Mouse (Mus musculus) spleen, postnatal 4 days (tissue): ENCODE measurements around the gene Ces3a.
"Not testable (repeated sequence)": the region's sequence is repeated elsewhere in the genome, so short reads cannot be mapped to it uniquely, and the experiment has no call there.

Source experiments
- DNase-seq, 2 experiments: peaks; one replicate each; pipeline ENCODE4 v3.0.0; 2022; ENCODE audit warnings: low spot score in 2 of 2

The Ces3a gene

DNA sequence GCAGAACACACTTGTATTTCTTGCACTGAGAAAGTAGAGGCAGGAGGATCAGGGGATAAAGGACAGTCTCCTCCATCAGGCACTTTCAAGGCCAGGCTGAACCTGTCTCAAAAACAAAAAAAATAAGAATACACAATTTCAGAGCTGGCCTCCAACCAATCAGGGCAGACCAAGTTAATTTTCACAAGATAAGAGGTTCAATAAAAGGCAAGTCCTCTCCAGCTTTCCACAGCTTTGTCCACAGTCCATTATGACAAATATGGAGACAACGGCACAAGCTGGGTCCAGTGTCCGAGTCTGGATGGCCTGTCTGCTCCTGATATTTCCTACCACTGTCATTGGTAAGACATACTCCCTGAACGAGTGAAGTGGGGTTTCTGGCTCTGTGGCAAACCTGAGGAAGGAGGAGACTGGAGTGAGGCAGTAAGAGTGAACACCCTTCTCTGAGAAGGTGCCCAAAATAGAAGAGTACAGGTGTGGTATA lies at the start of gene Ces3a:
TSS of gene Ces3a (plus strand) at position 231 of the 484 bp plus-strand sequence.
- DNase-seq: no peak

DNA sequence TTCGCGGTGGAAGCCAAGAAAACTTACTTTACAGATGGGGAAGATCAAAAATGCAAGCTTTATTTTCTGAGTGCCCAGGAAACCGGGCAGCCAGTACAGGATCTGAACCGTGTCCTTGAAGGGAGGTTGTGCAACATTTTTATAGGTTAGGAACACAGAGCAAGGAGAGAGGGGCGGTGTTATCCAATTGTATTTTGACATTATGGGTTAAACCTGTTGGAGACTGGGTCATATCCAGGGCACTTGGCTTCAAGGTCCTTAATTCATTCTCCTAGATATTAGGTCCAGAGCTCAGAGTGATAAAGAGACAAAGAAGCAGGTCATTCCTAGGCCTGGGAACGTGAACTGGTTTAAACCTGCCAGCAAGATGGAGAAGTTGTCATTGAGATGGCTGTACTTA lies 49.2 kb upstream of the Ces3a start:
- no peak for DNase-seq

DNA sequence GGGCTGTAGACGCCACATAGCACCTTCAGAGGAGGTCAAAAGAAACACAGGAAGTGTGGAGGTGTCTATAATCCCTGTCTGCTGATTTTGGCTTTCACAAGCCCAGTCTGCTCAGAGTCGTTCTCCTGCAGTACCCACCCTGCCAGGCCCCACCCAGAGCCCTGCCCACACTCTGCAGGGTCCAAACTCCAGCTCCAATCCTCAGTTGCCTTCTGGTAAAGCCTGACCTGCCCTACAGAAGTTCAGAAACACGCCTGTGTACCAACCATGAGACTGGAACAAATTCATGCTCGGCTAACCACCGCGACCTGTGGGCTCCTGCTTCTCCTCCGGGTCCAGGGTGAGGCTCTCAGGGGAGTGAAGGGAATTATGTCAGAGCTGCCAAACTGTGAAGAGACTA lies 47.8 kb upstream of the Ces3a start, which contains the start of gene Ces2h:
TSS of gene Ces2h (plus strand) at position 268 of the 400 bp plus-strand sequence.
- DNase-seq: no peak

DNA sequence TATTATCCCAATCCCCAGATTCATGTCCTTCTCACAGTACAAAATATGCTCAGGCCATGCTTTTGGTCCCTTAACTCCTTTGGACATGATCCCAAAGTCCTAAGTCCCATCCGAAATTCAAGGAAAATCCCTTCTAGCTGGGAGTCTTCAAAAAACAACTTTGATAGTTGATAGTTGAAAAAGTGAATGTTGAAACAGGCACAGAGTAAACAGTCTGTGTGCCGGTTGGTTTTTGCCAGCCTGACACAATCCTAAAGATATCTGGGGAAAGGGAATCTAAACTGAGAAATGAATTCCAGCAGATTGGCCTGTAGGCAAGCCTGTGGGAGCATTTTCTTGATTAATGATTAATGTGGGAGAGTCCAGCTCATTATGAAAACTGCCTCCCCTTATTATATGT lies 38.4 kb upstream of the Ces3a start:
- DNase-seq: no peak

DNA sequence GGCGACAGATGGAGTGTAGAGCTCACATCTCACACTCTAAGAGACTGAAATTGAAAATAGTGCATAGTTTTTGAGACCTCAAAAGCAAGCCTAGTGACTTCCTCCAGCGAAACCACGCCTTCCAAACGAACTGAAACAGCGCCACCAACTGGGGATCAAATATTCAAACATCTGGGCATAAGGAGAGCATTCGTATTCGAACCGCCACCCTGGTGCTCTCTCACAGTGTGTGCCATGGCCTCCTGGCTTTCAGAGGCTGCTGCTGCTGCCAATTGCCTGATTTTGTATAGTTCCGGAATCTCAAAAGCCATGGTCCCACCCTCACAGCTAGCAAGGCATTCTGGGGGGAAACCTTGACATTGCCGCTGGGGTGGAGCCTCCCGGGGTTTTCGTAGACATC lies 37.3 kb upstream of the Ces3a start:
- DNase-seq: no peak

DNA sequence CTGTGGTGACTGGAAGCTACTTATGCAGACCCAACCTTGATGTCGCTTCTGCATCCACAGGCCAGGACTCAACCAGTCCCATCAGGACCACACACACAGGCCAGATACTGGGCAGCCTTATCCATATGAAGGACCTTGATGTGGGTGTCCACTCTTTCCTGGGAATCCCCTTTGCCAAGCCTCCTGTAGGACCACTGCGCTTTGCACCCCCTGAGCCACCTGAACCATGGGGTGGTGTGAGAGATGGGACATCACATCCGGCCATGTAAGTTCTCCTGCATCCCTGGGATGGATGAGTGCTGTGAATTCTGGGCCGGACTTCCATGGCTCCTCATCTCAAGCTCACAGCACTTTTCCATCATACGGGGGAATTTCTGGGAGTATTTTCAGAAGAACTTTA lies 34.0 kb upstream of the Ces3a start:
- DNase-seq: no peak

DNA sequence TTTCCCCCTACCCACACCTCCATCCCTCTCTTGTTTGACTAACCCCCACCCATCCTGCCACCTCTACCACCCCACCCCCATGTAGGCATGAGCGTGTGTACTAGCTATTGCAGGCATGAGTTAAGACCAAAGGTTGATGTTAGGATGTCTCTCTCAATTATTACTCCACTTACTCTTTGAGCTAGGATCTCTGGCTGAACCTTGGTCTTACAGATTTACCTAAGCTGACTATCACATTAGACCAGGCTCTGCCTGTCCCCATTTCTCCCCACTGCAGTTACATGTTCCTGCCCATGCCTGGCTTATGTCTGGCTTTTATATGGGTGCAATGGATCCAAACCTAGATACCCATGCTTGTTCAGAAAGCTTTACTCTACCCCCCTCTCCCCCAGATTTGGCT lies 26.4 kb upstream of the Ces3a start:
- no peak for DNase-seq

DNA sequence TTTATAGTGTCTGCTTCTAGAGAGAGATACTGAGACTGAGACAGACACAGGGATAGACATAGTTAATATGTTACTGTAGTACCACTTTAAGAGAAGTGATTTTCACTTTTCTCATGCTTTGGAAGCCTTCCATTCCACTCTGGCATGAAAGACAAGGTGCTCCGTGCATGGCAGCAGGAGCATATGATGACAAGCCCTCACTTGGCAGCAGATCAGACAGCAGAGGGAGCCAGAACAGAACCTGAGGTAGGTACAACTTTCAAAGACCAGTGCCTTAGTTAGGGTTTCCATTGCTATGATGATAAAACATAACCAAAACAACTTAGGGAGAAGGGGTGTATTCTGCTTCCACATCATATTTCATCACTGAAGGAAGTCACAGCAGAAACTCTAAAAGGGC lies 25.3 kb upstream of the Ces3a start:
- DNase-seq: no peak

DNA sequence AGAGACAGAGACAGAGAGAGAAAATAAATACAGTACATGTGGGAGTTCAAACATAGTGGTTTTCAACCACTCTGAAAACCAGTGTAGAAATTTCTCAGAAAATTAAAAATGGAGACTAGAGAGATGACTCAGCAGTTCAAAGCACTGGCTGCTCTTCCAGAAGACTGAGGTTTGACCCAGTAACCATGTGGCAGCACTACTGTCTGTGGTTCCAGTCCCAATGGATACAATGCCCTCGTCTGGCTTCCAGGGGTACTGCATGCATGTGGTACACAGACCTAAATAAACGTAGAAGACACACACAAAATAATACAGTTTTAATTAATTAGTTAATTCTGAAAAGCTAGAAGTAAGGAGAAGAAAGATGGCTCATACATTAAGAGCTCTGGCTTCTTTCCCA lies 23.4 kb upstream of the Ces3a start:
- no peak for DNase-seq

DNA sequence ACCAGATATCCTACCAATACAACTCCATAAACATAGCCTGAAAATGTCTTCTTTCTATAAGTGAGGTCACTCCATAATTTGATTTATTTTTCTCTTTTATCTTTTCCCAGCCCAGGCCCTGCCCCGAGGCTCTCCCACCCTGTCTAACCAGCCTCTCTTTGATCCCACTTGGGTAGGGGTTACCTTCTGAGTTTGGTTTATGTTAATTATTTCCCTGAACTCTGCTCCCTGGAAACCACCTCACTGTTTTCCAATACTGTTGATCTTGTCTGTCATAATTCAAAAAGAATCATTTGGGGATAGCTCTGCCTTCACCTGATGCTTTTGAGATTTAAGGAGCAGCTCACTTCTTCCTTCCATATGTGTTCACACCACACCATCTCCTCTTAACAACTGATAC lies 4.9 kb upstream of the Ces3a start:
- no peak for DNase-seq

DNA sequence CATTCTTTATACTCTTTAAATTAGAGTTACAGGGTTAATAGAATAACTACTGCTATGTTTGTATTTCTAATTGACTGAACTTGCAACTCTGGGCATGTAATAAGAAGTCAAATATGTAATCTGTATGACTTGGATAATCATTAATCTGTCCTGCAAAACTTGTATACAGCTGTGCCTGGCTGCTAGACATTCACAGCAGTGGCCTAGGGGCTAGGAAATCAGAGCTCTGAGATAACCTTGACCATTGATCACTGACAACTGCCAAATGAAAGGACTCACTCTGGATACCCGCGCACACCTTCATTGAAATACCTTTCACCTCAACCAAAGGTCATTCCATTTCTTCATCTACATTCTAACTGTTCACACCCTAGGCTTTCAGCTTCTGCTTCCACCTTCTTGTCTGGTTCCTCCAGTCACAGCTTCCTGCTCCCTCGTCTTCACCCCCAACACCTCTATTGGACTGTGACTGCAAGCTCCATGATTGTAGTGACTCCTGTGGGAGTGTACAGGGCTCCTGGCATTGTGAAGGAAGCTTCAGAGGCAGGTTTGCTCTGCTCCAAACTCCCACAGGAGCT lies 2.5 kb upstream of the Ces3a start:
- no peak for DNase-seq

DNA sequence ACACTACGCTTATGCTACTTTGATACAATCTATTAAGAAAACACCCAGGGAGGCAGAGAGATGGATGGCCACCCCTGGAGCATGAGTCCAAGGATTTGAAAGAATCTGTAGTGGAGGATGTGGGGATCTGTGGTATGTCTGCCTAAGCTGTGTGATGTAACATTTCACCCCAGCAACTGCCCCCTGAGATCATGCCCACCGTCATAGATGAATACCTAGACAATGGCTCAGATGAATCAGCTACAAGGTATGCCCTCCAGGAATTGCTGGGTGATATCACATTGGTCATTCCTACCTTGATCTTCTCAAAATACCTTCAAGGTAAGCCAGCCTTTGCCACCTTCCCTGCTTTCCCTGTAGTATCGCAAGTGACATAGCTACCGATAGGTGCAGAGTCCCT lies 7.8 kb downstream of the Ces3a start:
- DNase-seq: peak in 1 of 2 experiments; percentile 14

DNA sequence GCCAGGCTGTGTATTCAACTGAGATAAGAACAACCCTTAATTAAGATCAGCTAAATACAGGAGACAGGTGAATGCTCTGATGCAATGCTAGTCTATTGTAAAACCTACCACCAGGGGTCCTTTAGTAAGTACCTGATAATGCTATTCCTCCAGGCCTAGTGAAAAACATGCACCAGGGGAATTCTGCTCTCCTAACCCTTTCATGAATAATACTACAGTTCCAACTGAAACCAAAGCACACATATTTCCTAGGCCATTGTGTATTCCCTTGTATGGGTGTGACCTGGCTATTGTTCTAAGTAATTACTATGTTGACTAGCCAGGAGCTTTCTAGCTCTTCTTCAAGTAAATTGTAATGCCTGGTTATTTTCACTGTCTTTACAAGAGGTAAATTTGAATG lies 11.7 kb downstream of the Ces3a start:
- no peak for DNase-seq

DNA sequence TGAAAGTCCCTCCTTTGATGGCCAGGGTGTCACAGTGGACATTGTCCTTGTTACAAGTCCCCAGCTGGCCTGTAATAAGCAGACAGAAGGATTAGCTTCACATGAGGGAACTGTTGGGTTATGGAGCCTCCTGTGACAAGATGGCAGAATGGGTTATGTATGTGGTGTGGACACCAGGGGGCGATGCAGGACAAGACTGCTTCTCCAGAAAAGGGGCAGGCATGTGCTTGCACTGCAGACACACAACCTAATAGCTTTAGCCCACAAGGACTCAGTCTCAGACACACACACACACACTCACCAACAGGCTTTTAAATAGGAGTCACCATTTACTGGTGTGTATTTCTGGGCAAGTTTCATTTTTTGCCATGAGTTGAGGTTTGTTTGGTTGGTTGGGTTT lies 18.4 kb downstream of the Ces3a start:
- peak; percentile 27 to 69 for DNase-seq

DNA sequence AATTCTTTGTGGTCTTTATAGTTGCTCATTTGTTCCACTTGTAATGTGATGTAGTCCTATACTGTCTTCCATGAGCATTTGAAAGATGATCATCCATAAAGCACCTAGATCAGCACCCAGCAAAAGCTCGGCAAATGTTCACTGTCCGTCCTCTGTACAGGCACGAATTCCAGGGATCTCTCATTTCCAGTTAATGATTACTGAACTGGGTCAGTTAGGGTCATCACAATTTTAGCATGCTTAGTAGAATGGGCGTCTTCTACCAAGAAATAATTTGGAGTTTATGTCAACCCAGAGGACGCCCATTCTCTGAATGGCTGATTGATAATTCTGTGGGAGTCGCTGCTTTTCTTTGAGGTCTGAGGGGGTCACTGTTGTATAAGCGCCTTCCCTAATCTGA lies 19.5 kb downstream of the Ces3a start:
- not testable (repeated sequence) for DNase-seq

DNA sequence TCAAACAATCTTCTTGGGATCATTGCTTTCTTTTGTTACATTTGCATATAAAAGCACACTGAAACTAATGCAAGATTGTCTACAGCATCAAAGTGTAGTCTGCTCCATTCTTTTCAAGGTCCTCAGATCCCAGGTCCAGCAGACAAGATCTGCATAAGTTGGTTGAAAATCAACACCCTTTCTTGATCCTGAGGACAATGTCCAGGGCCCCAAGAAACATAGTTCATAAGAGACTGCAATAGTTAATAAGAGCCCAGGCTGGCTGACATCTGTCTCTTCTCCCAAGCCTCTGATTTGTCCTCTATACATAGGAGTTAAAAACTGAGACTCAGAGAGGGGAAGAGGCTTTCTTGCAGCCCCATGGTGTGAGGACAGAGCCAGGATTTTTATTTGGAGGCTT lies 20.6 kb downstream of the Ces3a start:
- no peak for DNase-seq

DNA sequence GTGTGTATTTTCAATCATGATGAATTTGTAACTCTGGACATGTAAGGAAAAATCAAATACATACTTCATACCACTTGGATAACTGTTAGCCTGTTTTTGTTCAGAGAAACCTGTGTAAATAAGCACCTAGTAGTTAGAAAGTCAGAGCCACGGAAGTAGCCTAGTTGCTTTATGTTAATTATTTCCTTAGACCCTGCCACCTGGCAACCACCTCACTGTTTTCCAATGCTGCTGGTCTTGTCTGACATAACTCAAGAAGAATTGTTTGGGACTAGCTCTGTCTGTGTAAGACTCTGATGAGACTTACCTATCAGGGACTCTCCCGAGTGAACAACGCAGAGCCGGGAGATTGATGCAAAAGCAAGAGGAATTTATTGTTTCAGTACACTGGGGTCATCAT lies 28.2 kb downstream of the Ces3a start:
- DNase-seq: no peak

DNA sequence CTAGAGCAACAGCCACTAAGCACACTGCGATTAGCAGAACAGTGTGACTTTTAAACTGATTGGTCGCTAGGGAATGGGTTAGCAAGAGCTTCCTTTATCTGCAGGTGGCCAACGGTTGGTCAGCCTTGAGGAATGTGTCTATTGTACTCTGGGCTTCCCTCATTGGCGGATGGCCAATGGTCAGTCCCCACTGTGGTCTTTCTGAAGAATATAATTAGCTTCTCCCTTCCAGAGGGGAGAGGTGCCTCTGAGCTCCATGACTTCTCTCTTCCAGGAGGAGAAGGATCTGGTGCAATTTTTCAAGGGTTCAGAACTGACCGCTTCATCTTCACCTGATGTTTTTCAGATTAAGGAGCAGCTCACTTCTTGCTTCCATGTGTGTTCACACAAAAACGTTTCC lies 28.7 kb downstream of the Ces3a start:
- DNase-seq: no peak

DNA sequence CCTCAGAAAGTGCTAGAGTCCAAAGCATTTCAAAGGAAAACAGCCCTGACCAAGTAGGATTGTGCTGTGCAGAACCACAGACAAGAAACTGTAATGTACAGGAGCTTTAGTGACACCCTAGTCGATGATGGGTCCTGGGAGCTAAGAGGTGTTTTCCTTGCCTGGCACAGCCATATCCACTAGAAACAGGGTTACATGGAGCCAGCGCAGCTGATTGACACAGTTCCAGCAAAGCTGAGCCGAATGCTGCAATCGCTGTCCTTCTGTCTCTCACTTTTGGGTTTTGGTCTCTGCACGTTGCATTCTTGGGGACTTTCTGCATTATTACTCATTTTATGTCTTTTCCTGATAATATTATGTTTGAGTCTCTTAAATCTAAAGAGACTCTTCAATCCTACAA lies 30.2 kb downstream of the Ces3a start:
- DNase-seq: no peak

DNA sequence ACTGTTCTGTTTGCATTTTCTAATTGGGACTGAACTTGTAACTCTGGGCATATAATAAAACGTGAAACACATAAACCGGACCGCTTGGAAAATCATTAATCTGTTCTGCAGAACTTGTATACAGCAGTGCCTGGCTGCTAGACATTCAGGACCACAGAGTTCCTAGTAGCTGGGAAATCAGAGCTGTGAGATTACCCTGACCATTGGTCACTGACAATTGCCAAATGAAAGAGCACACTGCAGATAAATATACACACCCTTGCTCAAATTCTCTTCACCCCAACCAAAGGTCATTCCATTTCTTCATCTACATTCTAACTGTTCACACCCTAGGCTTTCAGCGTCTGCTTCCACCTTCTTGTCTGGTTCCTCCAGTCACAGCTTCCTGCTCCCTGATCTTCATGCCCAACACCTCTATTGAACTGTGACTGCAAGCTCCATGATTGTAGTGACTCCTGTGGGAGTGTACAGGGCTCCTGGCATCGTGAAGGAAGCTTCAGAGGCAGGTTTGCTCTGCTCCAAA lies 32.5 kb downstream of the Ces3a start:
- no peak for DNase-seq

DNA sequence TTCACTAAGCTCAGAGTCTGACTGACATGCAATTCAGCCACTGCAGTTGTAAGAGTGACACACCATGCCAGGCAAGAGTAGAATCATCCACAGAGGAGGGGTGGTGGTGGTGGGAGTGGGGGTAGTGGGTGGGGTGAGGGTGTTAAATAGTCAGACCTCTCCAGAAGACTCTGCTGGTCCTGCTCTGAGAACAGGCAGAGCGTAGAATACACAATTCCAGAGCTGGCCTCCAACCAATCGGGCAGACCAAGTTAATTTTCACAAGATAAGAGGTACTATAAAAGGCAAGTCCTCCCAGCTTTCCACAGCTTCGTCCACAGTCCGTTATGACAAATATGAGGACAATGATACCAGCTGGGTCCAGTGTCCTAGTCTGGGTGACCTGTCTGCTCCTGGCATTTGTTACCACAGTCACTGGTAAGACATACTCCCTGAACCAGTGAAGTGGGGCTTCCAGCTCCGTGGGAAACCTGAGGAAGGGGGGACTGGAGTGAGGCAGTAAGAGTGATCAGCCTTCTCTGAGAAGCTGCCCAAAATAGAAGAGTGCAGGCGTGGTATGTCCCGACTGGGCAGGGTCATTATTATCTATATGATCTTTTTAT lies 35.1 kb downstream of the Ces3a start, which contains the start of gene Ces3b:
TSS of gene Ces3b (plus strand) at position 305 of the 602 bp plus-strand sequence.
- no peak for DNase-seq

DNA sequence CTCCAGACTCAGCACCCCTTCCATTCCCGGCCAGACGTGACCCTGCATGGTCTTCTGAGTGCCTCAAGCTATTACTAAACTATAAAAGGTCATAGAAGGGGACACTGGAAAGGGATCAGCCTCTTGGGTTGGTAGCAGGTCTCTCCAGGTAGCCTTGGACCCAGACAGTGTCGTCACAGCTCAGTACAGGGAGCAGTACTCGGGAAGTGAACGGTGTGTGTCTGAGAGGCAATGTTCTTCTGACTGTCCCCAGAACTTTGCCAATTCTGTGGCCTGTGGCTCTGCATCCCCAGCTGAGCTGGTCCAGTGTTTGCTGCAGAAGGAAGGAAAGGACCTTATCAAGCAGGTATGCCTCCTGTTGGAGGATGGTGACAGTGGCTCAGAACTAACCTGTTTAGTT lies 39.8 kb downstream of the Ces3a start:
- DNase-seq: not testable (repeated sequence)

DNA sequence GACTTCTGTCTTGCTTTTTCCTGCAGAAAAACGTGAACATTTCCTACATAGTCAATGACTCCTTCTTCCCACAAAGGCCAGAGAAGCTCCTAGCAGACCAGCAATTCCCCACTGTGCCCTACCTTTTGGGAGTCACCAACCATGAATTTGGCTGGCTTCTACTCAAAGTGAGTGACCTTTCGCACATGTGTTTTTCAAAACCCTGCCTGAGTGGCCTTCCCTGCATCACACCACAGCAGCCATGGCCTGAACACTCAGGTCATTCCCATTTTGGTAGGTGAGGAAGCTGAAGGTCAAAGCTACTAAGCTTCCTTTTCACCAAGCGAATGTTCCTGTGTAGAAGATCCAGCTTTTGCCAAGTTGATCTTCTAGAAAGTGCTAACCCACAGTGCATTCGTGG lies 40.2 kb downstream of the Ces3a start:
- no peak for DNase-seq

DNA sequence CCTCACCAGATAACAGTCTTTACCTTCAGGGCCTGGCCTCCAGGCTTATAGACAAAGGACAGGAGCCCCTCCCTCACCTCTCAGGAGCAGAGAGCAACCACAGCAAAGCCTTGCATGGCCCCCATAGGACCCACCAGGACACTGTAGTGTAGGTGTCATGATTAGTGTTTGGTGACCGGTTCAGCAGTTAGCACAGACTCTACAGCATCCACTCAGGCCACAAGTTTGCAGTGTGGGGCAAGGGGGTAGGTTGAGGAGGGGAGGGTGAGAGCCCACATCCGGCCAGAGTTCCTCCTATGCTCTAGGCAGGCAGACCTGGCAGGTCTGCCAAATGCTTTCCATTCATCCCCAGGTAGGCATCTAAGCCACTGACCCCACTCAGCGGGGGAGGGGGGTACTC lies 45.6 kb downstream of the Ces3a start:
- no peak for DNase-seq
